Mouse (Mus musculus): ENCODE measurements around the gene Pde6d. TPM values are rescaled to one million over a fixed set of nuclear protein-coding genes. Genes with fewer than 3 reads are reported as not detected.
A peak's percentile ranks its signal among the peaks of the same experiment; 100 is the strongest.

Pde6d gene
- polyA plus RNA-seq, 1 experiment from 2014 or later, result 83.2 TPM

- no peaks in the 10 kb centered on the region for H3K27me3 ChIP-seq (ENCODE audit: control insufficient read depth, insufficient read depth, low read length)
- DNase-seq (ENCODE audit: low spot score) (peak; percentile 71), ATAC-seq (ENCODE audit: insufficient read depth, low FRiP score, low TSS enrichment) (peak; percentile 40; the same call in 1 of the 2 replicates)
- no peaks in the 10 kb centered on the region for H3K9me3 ChIP-seq (ENCODE audit: control insufficient read depth, low read length)
- H3K9ac ChIP-seq (ENCODE audit: low read length), result no peak overlapping the region; the same call in none of the 2 replicates
- H3K4me3 ChIP-seq (ENCODE audit: low read depth, low read length), result peak overlapping the region; percentile 12; the same call in 1 of the 2 replicates
- 5% methylated on average over 13 of the region's 13 CpGs for WGBS
- peaks cover 12% of the 10 kb centered on the region; the same call in 1 of the 2 replicates for H3K4me1 ChIP-seq (ENCODE audit: control insufficient read depth, insufficient read depth, low read length)
- H3K36me3 ChIP-seq (ENCODE audit: control insufficient read depth, insufficient read depth, low read length), result peaks cover 11% of the 10 kb centered on the region
- peak overlapping the region; percentile 24 for H3K4me2 ChIP-seq (ENCODE audit: low read depth)
- H3K27ac ChIP-seq (ENCODE audit: low read depth, low read length), result peak overlapping the region; percentile 34
These were observed 50.7 kb downstream of the Pde6d start for GRCm38 (mm10) chr1:86531547-86532321.

- WGBS, result 16% methylated on average over 4 of the region's 4 CpGs
- ATAC-seq (ENCODE audit: insufficient read depth, low FRiP score, low TSS enrichment), result no peak
- DNase-seq (ENCODE audit: low spot score), result peak; percentile 54
- Histone ChIP-seq H3K4me1 (ENCODE audit: control insufficient read depth, insufficient read depth, low read length) (peaks cover 12% of the 10 kb centered on the region; the same call in 1 of the 2 replicates), H3K27ac (ENCODE audit: low read depth, low read length) (peak overlapping the region; percentile 34; the same call in 1 of the 2 replicates), H3K27me3 (ENCODE audit: control insufficient read depth, insufficient read depth, low read length) (no peaks in the 10 kb centered on the region), H3K4me3 (ENCODE audit: low read depth, low read length) (peak overlapping the region; percentile 2; the same call in 1 of the 2 replicates), H3K4me2 (ENCODE audit: low read depth) (peak overlapping the region; percentile 26), H3K36me3 (ENCODE audit: control insufficient read depth, insufficient read depth, low read length) (peaks cover 11% of the 10 kb centered on the region), H3K9me3 (ENCODE audit: control insufficient read depth, low read length) (no peaks in the 10 kb centered on the region), H3K9ac (ENCODE audit: low read length) (no peak overlapping the region; the same call in 1 of the 2 replicates)
These were observed 51.4 kb downstream of the Pde6d start for GRCm38 (mm10) chr1:86530871-86531546.

- H3K4me3 ChIP-seq (ENCODE audit: low read depth, low read length), result peak overlapping the region; percentile 100
- peaks cover 11% of the 10 kb centered on the region for H3K36me3 ChIP-seq (ENCODE audit: control insufficient read depth, insufficient read depth, low read length)
- peaks cover 16% of the 10 kb centered on the region for H3K4me1 ChIP-seq (ENCODE audit: control insufficient read depth, insufficient read depth, low read length)
- no peaks in the 10 kb centered on the region for H3K9me3 ChIP-seq (ENCODE audit: control insufficient read depth, low read length)
- H3K4me2 ChIP-seq (ENCODE audit: low read depth), result peak overlapping the region; percentile 87
- H3K27me3 ChIP-seq (ENCODE audit: control insufficient read depth, insufficient read depth, low read length), result no peaks in the 10 kb centered on the region
- WGBS, result 54% methylated on average over 4 of the region's 4 CpGs
- DNase-seq (ENCODE audit: low spot score), result no peak
- ATAC-seq (ENCODE audit: insufficient read depth, low FRiP score, low TSS enrichment), result no peak
- H3K27ac ChIP-seq (ENCODE audit: low read depth, low read length), result no peak overlapping the region
- H3K9ac ChIP-seq (ENCODE audit: low read length), result peak overlapping the region; percentile 100
These were observed 52.8 kb downstream of the Pde6d start for GRCm38 (mm10) chr1:86529590-86529989.

GRCm38 (mm10) chr1:86528571-86529180 is 53.8 kb downstream of the Pde6d start:
- Histone ChIP-seq H3K36me3 (ENCODE audit: control insufficient read depth, insufficient read depth, low read length) (peaks cover 11% of the 10 kb centered on the region), H3K9ac (ENCODE audit: low read length) (peak overlapping the region; percentile 100), H3K4me1 (ENCODE audit: control insufficient read depth, insufficient read depth, low read length) (peaks cover 20% of the 10 kb centered on the region), H3K4me2 (ENCODE audit: low read depth) (peak overlapping the region; percentile 87), H3K27me3 (ENCODE audit: control insufficient read depth, insufficient read depth, low read length) (no peaks in the 10 kb centered on the region), H3K27ac (ENCODE audit: low read depth, low read length) (peak overlapping the region; percentile 89), H3K4me3 (ENCODE audit: low read depth, low read length) (peak overlapping the region; percentile 100), H3K9me3 (ENCODE audit: control insufficient read depth, low read length) (no peaks in the 10 kb centered on the region)
- no peak for ATAC-seq (ENCODE audit: insufficient read depth, low FRiP score, low TSS enrichment)
- DNase-seq (ENCODE audit: low spot score), result peak; percentile 38
- under 1% methylated on average over 15 of the region's 15 CpGs for WGBS

GRCm38 (mm10) chr1:86527599-86528486 is 54.6 kb downstream of the Pde6d start:
- Histone ChIP-seq H3K4me1 (ENCODE audit: control insufficient read depth, insufficient read depth, low read length) (peaks cover 20% of the 10 kb centered on the region), H3K27me3 (ENCODE audit: control insufficient read depth, insufficient read depth, low read length) (no peaks in the 10 kb centered on the region), H3K9ac (ENCODE audit: low read length) (peak overlapping the region; percentile 100), H3K4me2 (ENCODE audit: low read depth) (peak overlapping the region; percentile 87), H3K27ac (ENCODE audit: low read depth, low read length) (peak overlapping the region; percentile 89), H3K9me3 (ENCODE audit: control insufficient read depth, low read length) (no peaks in the 10 kb centered on the region), H3K4me3 (ENCODE audit: low read depth, low read length) (peak overlapping the region; percentile 100), H3K36me3 (ENCODE audit: control insufficient read depth, insufficient read depth, low read length) (peaks cover 11% of the 10 kb centered on the region)
- WGBS, result under 1% methylated on average over 84 of the region's 89 CpGs
- DNase-seq (ENCODE audit: low spot score), result peak; percentile 91
- ATAC-seq (ENCODE audit: insufficient read depth, low FRiP score, low TSS enrichment), result no peak

GRCm38 (mm10) chr1:86526789-86527598 is 55.4 kb downstream of the Pde6d start:
- ATAC-seq (ENCODE audit: insufficient read depth, low FRiP score, low TSS enrichment) (no peak), DNase-seq (ENCODE audit: low spot score) (peak; percentile 56)
- H3K36me3 ChIP-seq (ENCODE audit: control insufficient read depth, insufficient read depth, low read length), result peaks cover 11% of the 10 kb centered on the region
- peak overlapping the region; percentile 100 for H3K9ac ChIP-seq (ENCODE audit: low read length)
- H3K9me3 ChIP-seq (ENCODE audit: control insufficient read depth, low read length), result no peaks in the 10 kb centered on the region
- no peaks in the 10 kb centered on the region for H3K27me3 ChIP-seq (ENCODE audit: control insufficient read depth, insufficient read depth, low read length)
- WGBS, result under 1% methylated on average over 110 of the region's 111 CpGs
- peak overlapping the region; percentile 100 for H3K4me3 ChIP-seq (ENCODE audit: low read depth, low read length)
- H3K4me2 ChIP-seq (ENCODE audit: low read depth), result peak overlapping the region; percentile 87
- peaks cover 17% of the 10 kb centered on the region for H3K4me1 ChIP-seq (ENCODE audit: control insufficient read depth, insufficient read depth, low read length)
- H3K27ac ChIP-seq (ENCODE audit: low read depth, low read length), result peak overlapping the region; percentile 89

GRCm38 (mm10) chr1:86526116-86526788 is 56.2 kb downstream of the Pde6d start, which contains the start of gene Ptma:
Gene Ptma, plus strand, starts transcription at chr1:86526726.
- DNase-seq (ENCODE audit: low spot score) (peak; percentile 100), ATAC-seq (ENCODE audit: insufficient read depth, low FRiP score, low TSS enrichment) (peak; percentile 91)
- Histone ChIP-seq H3K4me3 (ENCODE audit: low read depth, low read length) (peak within 1 kb of the TSS; percentile 100), H3K9ac (ENCODE audit: low read length) (peak within 1 kb of the TSS; percentile 100), H3K36me3 (ENCODE audit: control insufficient read depth, insufficient read depth, low read length) (peaks cover 11% of the 10 kb centered on the region), H3K4me2 (ENCODE audit: low read depth) (peak within 1 kb of the TSS; percentile 91), H3K27ac (ENCODE audit: low read depth, low read length) (peak within 1 kb of the TSS; percentile 99), H3K9me3 (ENCODE audit: control insufficient read depth, low read length) (no peaks in the 10 kb centered on the region), H3K4me1 (ENCODE audit: control insufficient read depth, insufficient read depth, low read length) (peaks cover 12% of the 10 kb centered on the region), H3K27me3 (ENCODE audit: control insufficient read depth, insufficient read depth, low read length) (no peaks in the 10 kb centered on the region)
- WGBS, result under 1% methylated on average over 44 of the region's 63 CpGs

All from neural tube, embryonic 11.5 days (tissue).